Mouse (Mus musculus) lung, postnatal 0 days (tissue): ENCODE measurements at regions not wholly inside any gene's neighbourhood (a gene's known extent, or its start where the extent isn't known, plus 50 kb on each side); places are given as distances from the start of the nearest gene placed in this dataset.

Source experiments
- CTCF ChIP-seq: IDR thresholded peaks from 2 replicates; pipeline ENCODE4 v1.5.1; 2016; ENCODE audit warnings: antibody characterized with exemption, mild to moderate bottlenecking
- EP300 ChIP-seq: IDR thresholded peaks from 2 replicates; pipeline ENCODE4 v1.6.1; 2016; ENCODE audit warnings: antibody characterized with exemption, mild to moderate bottlenecking, control low read depth

DNA sequence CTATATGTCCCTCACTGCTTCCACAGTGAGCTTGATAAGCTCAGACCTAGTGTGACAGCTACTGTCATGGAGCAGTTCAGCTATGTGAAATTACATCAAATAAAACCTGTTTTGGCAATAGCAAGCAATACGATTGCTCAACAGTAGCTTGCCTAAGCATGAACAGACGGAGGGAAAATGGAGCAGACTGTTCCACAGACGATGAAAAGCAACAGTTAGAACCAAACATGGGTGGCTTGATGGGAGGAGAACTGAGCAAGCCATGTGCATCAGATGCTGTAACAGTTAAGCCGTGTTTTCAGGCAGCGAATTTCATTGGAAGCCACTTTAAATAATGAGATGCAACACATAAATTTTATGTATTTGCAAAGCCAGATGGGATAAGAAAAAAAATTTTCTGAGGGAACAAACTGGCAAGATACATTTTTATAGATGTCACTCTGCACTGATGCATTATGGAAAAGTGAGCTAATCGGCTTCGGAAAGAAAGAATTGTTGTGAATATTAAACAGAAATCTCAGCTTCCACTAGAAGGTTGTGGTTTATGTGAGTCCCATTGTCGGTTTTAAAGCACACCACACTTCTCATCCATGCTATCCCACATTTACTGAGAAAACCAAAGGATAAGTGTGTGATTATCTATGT, 270.9 kb upstream of the 2610001J05Rik start:
- TF ChIP-seq CTCF (no peak), EP300 (no peak)
